Mouse (Mus musculus): ENCODE results near the gene Stk40. TPM values are rescaled to one million over a fixed set of nuclear protein-coding genes. Genes with fewer than 3 reads are reported as not detected.

Gene Stk40
- total and polyA plus RNA-seq, 2 experiments from 2014 or later: 19.7 to 23.3 TPM

GRCm38 (mm10) chr4:126105131-126105783 is 1.5 kb downstream of the Stk40 start:
- H3K27me3 ChIP-seq (ENCODE audit: insufficient read depth, low read length): no peaks in the 10 kb centered on the region
- peak overlapping the region; percentile 93 for H3K4me3 ChIP-seq (ENCODE audit: low read length)
- H3K4me1 ChIP-seq (ENCODE audit: insufficient read depth, low read length): peaks cover 57% of the 10 kb centered on the region
- H3K9me3 ChIP-seq (ENCODE audit: low read length): no peaks in the 10 kb centered on the region
- ATAC-seq: no peak
- TF ChIP-seq CTCF (IDR thresholded peaks at IDR 0.05; ENCODE audit: low read depth): no peak
- no peaks in the 10 kb centered on the region for H3K36me3 ChIP-seq (ENCODE audit: insufficient read depth, low read length)
- WGBS: 44% methylated on average over 7 of the region's 7 CpGs
- H3K27ac ChIP-seq: no peak overlapping the region
- H3K9ac ChIP-seq (replicated peaks; ENCODE audit: low read length): peak overlapping the region; percentile 80; the same call in 1 of the 2 replicates
- DNase-seq (ENCODE audit: low spot score): no peak
- H3K4me2 ChIP-seq (ENCODE audit: low read depth, low read length): peak overlapping the region; percentile 99

DNA sequence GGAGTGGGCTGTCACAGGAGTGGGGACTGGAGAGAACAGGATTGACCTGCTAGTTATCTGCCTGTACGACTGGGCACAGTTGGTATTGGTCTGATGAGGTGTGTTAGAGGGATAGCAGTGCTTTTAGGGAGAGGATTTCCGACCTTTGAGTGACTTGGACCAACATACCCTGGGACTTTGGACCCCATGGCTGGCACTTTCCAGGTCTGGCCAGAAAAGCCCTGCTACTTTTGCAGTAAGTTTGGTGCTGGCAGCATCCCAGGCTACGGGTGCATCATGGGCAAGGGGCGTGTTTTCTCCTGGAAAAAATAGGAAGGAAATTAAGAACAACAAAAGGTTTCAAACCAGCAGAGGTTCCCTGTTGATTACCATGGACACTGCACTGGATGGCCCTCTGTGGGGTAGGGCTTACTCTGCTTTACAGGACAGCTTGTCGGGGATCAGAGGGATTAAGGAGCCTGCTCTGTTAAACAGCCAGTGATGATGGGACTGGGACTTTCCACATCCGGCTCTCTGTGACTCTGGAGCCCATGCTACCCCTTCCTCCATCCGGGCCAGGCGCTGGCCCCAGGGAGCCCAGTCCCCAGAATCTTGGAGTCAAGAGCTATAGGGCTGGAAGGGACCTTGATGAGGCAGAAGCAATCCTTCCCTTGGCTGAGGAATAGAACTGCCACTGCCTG is 4.4 kb downstream of the Stk40 start:
- peak overlapping the region; percentile 24; the same call in 1 of the 2 replicates for H3K9ac ChIP-seq (replicated peaks; ENCODE audit: low read length)
- no peaks in the 10 kb centered on the region for H3K27me3 ChIP-seq (ENCODE audit: insufficient read depth, low read length)
- H3K9me3 ChIP-seq (ENCODE audit: low read length): no peaks in the 10 kb centered on the region
- H3K4me1 ChIP-seq (ENCODE audit: insufficient read depth, low read length): peaks cover 58% of the 10 kb centered on the region
- no peak overlapping the region for H3K4me2 ChIP-seq (ENCODE audit: low read depth, low read length)
- ATAC-seq (no peak), DNase-seq (ENCODE audit: low spot score) (peak; percentile 36)
- no peak for TF ChIP-seq CTCF (IDR thresholded peaks at IDR 0.05; ENCODE audit: low read depth)
- H3K36me3 ChIP-seq (ENCODE audit: insufficient read depth, low read length): no peaks in the 10 kb centered on the region
- peak overlapping the region; percentile 70 for H3K27ac ChIP-seq
- 41% methylated on average over 8 of the region's 8 CpGs for WGBS
- H3K4me3 ChIP-seq (ENCODE audit: low read length): no peak overlapping the region

DNA sequence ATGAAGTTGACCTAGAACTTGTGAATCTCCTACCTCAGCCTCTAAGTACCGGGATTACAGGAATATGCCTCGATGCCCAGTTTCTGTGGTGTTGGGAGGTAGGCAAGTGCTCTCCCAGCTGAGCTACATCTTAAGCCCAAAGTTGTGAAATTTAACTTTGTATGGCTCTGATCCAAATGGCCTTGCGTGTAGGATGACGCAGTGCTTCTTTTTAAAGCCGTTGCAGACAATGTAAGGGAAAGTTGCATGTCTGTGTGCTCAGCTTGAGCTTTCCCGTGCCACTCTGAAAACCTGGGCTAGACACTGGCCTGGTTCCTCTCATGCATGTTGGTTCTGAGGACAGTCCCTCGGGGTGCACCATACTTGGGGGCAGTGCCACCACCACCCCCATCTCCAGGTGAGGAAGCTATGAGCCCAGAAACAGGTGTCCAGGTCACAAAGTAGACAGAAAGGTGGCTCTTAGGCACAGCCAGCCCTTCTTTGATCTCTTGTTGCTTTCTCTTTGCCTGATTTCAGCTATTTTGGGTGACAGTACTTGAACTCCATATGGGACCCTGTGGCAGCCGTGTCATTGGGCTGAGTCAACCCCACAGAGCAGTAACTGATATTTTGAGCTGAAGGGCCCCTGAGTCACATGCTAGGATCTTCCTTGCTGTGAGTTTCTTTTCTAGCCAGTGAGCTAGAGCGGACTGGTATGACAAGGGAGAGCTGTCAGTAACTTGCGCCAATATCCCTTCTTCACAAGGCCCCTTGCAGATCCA is 6.0 kb downstream of the Stk40 start:
- Histone ChIP-seq H3K4me1 (ENCODE audit: insufficient read depth, low read length) (peaks cover 52% of the 10 kb centered on the region), H3K9ac (replicated peaks; ENCODE audit: low read length) (no peak overlapping the region), H3K27ac (peak overlapping the region; percentile 81), H3K36me3 (ENCODE audit: insufficient read depth, low read length) (no peaks in the 10 kb centered on the region), H3K27me3 (ENCODE audit: insufficient read depth, low read length) (no peaks in the 10 kb centered on the region), H3K4me3 (ENCODE audit: low read length) (no peak overlapping the region), H3K9me3 (ENCODE audit: low read length) (no peaks in the 10 kb centered on the region), H3K4me2 (ENCODE audit: low read depth, low read length) (peak overlapping the region; percentile 25; the same call in 1 of the 2 replicates)
- WGBS: 65% methylated on average over 10 of the region's 10 CpGs
- DNase-seq (ENCODE audit: low spot score): no peak
- TF ChIP-seq CTCF (IDR thresholded peaks at IDR 0.05; ENCODE audit: low read depth): no peak
- peak; percentile 0; the same call in 1 of the 2 replicates for ATAC-seq

GRCm38 (mm10) chr4:126110374-126111152 is 6.8 kb downstream of the Stk40 start:
- Histone ChIP-seq H3K9ac (replicated peaks; ENCODE audit: low read length) (peak overlapping the region; percentile 33; the same call in 1 of the 2 replicates), H3K36me3 (ENCODE audit: insufficient read depth, low read length) (no peaks in the 10 kb centered on the region), H3K27ac (peak overlapping the region; percentile 81), H3K9me3 (ENCODE audit: low read length) (no peaks in the 10 kb centered on the region), H3K4me3 (ENCODE audit: low read length) (no peak overlapping the region), H3K4me2 (ENCODE audit: low read depth, low read length) (peak overlapping the region; percentile 25), H3K27me3 (ENCODE audit: insufficient read depth, low read length) (no peaks in the 10 kb centered on the region), H3K4me1 (ENCODE audit: insufficient read depth, low read length) (peaks cover 49% of the 10 kb centered on the region)
- WGBS: 8% methylated on average over 12 of the region's 12 CpGs
- ATAC-seq: peak; percentile 58
- peak; percentile 47; the same call in 1 of the 2 replicates for TF ChIP-seq CTCF (IDR thresholded peaks at IDR 0.05; ENCODE audit: low read depth)
- DNase-seq (ENCODE audit: low spot score): peak; percentile 56

GRCm38 (mm10) chr4:126111153-126111549 is 7.4 kb downstream of the Stk40 start:
- Histone ChIP-seq H3K4me1 (ENCODE audit: insufficient read depth, low read length) (peaks cover 47% of the 10 kb centered on the region), H3K27ac (peak overlapping the region; percentile 81), H3K4me3 (ENCODE audit: low read length) (no peak overlapping the region), H3K9me3 (ENCODE audit: low read length) (no peaks in the 10 kb centered on the region), H3K4me2 (ENCODE audit: low read depth, low read length) (peak overlapping the region; percentile 25), H3K36me3 (ENCODE audit: insufficient read depth, low read length) (no peaks in the 10 kb centered on the region), H3K27me3 (ENCODE audit: insufficient read depth, low read length) (no peaks in the 10 kb centered on the region), H3K9ac (replicated peaks; ENCODE audit: low read length) (peak overlapping the region; percentile 33; the same call in 1 of the 2 replicates)
- DNase-seq (ENCODE audit: low spot score) (peak; percentile 30), ATAC-seq (no peak)
- no peak for TF ChIP-seq CTCF (IDR thresholded peaks at IDR 0.05; ENCODE audit: low read depth)
- 19% methylated on average over 7 of the region's 7 CpGs for WGBS

DNA sequence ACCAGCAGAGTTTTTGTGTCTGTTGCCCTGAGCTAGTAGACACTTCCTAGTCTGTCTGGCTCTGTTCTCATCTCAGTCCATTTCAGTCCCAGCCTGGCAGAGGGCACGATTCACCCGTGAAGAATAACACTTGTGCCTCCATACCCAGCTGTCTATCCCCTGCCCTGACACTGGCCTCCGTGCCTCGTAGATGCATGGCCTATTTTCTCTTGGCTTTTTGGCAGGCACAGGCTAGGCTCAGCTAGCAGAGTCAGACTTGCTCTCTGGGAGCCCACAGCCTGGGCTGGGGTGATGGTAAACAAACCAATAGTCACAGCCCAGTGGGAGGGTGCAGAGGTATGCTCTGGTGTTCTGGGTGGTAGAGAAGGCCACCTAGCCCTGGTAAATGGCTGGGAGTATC is 9.5 kb downstream of the Stk40 start:
- Histone ChIP-seq H3K9ac (replicated peaks; ENCODE audit: low read length) (no peak overlapping the region), H3K27ac (peak overlapping the region; percentile 20; the same call in 1 of the 2 replicates), H3K4me2 (ENCODE audit: low read depth, low read length) (no peak overlapping the region), H3K36me3 (ENCODE audit: insufficient read depth, low read length) (no peaks in the 10 kb centered on the region), H3K4me3 (ENCODE audit: low read length) (no peak overlapping the region), H3K4me1 (ENCODE audit: insufficient read depth, low read length) (peaks cover 41% of the 10 kb centered on the region), H3K27me3 (ENCODE audit: insufficient read depth, low read length) (no peaks in the 10 kb centered on the region), H3K9me3 (ENCODE audit: low read length) (no peaks in the 10 kb centered on the region)
- 37% methylated on average over 4 of the region's 4 CpGs for WGBS
- no peak for TF ChIP-seq CTCF (IDR thresholded peaks at IDR 0.05; ENCODE audit: low read depth)
- DNase-seq (ENCODE audit: low spot score) (no peak), ATAC-seq (no peak)

All from hindbrain, postnatal 0 days (tissue).